8 mouse cellular contexts compared by ENCODE assay signal in the genomic region with DNA sequence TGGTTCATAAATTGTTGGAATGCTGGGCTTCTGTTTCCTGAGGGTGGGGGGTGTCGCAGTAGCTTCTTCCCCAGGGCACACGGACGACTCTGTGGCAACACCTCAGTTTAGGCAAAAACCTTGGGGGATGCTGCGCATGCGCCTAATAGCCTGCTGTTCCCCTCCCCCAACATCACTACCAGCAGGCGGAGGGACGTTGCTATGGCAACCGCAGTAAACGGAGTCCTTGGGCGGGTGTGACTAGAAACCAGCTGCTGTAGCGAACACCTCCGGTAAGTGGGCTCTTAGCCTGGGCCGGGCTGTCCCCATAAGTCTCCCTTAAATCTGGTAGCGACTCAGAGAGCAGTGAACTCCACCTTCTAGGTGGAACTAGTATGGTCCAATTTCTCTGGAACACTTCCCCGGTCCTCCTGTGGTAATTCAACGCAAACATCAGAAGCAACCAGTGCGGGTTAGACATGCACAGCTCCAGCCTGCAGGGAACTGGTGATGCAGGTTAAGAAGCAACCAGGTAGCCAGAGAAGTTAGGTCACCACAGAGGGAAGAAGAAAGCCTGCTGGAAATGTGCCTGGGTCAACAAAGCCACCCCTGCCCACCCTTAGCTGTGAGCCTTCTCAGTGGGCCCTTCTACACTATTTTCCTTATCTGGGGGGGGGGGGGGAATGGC. TPM values are rescaled to one million over a fixed set of nuclear protein-coding genes. Genes with fewer than 3 reads are reported as not detected.
A peak's percentile ranks its signal among the peaks of the same experiment; 100 is the strongest.
DNase-seq lines count a peak whose midpoint lies in the region; ATAC-seq and TF ChIP-seq lines count a peak whose summit lies in the region.

Gene Cfap44 (plus strand): TSS at position 220 of the 667 bp plus-strand sequence.

- 5% methylated on average over 17 of the region's 17 CpGs for WGBS in liver, embryonic 12.5 days (ENCODE audit: insufficient replicate concordance)

- peak; percentile 6 to 30 for DNase-seq in CD8-positive naive resting alpha-beta T cell, adult 2 months (ENCODE audit: low read depth in 2 of 2, low spot score in 2 of 2)
- peak; percentile 97 for DNase-seq in brain, embryonic 14.5 days (ENCODE audit: low read depth)
- peak; percentile 27 for DNase-seq in fibroblast of lung, adult 2 months (ENCODE audit: low read depth)
- DNase-seq in heart, postnatal 14 days: peak; percentile 50 to 59
- peak; percentile 65 to 83 for DNase-seq in kidney, postnatal 36 days
- peak; percentile 31 to 42 for DNase-seq in natural killer cell, adult 2 months (ENCODE audit: low spot score in 2 of 2)
- peak; percentile 88 for DNase-seq in telencephalon, adult 2 months (ENCODE audit: low read depth, low spot score)

- TF ChIP-seq POLR2A in brain, embryonic 14.5 days (IDR thresholded peaks at IDR 0.05; ENCODE audit: borderline replicate concordance, extremely low read depth, insufficient read depth, insufficient read length, poor library complexity, severe bottlenecking): no peak

- peaks cover 13% of the 10 kb centered on the region for H3K4me1 ChIP-seq in liver, embryonic 12.5 days

- 0 out of 2 replicates have a peak, but pooled peaks cover 4% of the 10 kb centered on the region for H3K27me3 ChIP-seq in liver, embryonic 12.5 days (replicated peaks)

- 0 out of 2 replicates have a peak within 1 kb of the TSS, but pooled peaks have one; percentile 14 for H3K27ac ChIP-seq in liver, embryonic 12.5 days

- peaks cover 5% of the 10 kb centered on the region for H3K36me3 ChIP-seq in liver, embryonic 12.5 days

- intact Hi-C loops in heart, postnatal 14 days (cut with DNase I): no loop called here

- H3K9ac ChIP-seq in liver, embryonic 12.5 days: no peak within 1 kb of the TSS

- peak; percentile 49; the same call in 1 of the 2 replicates for ATAC-seq in liver, embryonic 12.5 days

- peak within 1 kb of the TSS; percentile 45 for H3K4me2 ChIP-seq in liver, embryonic 12.5 days

- H3K4me3 ChIP-seq in liver, embryonic 12.5 days: peak within 1 kb of the TSS; percentile 22; the same call in 1 of the 2 replicates

- TF ChIP-seq CTCF in brain, embryonic 14.5 days (IDR thresholded peaks at IDR 0.05; ENCODE audit: borderline replicate concordance, extremely low read depth, insufficient read depth, insufficient read length): no peak

- H3K9me3 ChIP-seq in liver, embryonic 12.5 days (replicated peaks): 0 out of 2 replicates have a peak, but pooled peaks cover 4% of the 10 kb centered on the region

RNA-seq across cellular contexts. Expression of gene Cfap44, which starts in this region (rescaled TPM):
- 6.4 and 11.1 TPM in 2 replicates for polyA plus RNA-seq in brain, embryonic 14.5 days (2012; rRNA removed)
- total RNA-seq in heart, postnatal 14 days (2021): under 1 TPM in 1 of 2 experiments, not detected in 1; 0.31 TPM
- 0.41 and 0.84 TPM in 2 replicates for polyA plus RNA-seq in liver, embryonic 12.5 days (2016; fragmentation: Nextera tagmentation; extraction: Ambion mirVana)

Comparison
In these comparisons a context has a peak if more than half of its experiments do, and no peak if none do; other contexts are left out.
1. Peak in every context shown above with its lines: DNase-seq, ATAC-seq, H3K4me3 ChIP-seq and H3K27ac ChIP-seq.
2. Peak in DNase-seq in heart, postnatal 14 days; RNA of the gene not detected or under 1 TPM.
3. Peak in ATAC-seq, H3K4me3 ChIP-seq, H3K27ac ChIP-seq and H3K4me2 ChIP-seq in liver, embryonic 12.5 days; RNA of the gene not detected or under 1 TPM.
4. DNase-seq: peak in every context shown above with its lines; median percentile 97 in brain, embryonic 14.5 days; 88 in telencephalon, adult 2 months; 74 in kidney, postnatal 36 days; 54 in heart, postnatal 14 days; 36 in natural killer cell, adult 2 months; 27 in fibroblast of lung, adult 2 months; 18 in CD8-positive naive resting alpha-beta T cell, adult 2 months.